Mouse (Mus musculus) CH12F3 (cell line): Measurements from ENCODE around the gene Sycp2.
"Not testable (repeated sequence)": the region's sequence is repeated elsewhere in the genome, so short reads cannot be mapped to it uniquely, and the experiment has no call there.

Source experiments
- in situ Hi-C: fragments of 300-500 bp; cut with MboI; formaldehyde crosslinking; loops from 2 replicates; pipeline ENCODE4 v1.14.3; 2020; ENCODE audit warnings: low sequenced_read_pairs

Gene Sycp2

GRCm38 (mm10) chr2:178414261-178415149, 7.0 kb upstream of the Sycp2 start, which contains the start of the genes Ppp1r3d and Fam217b:
TSS of gene Ppp1r3d (minus strand) at chr2:178414472.
TSS of gene Fam217b (plus strand) at chr2:178414524.
- in situ Hi-C loops = no loop called here

GRCm38 (mm10) chr2:178413481-178414260, 6.2 kb upstream of the Sycp2 start:
- in situ Hi-C loops = no loop called here

GRCm38 (mm10) chr2:178413081-178413480, 5.6 kb upstream of the Sycp2 start:
- in situ Hi-C loops = no loop called here

- in situ Hi-C loops = no loop called here
Observed at GRCm38 (mm10) chr2:178412598-178412997, 5.1 kb upstream of the Sycp2 start.

GRCm38 (mm10) chr2:178410286-178410685, 2.8 kb upstream of the Sycp2 start:
- in situ Hi-C loops = no loop called here

GRCm38 (mm10) chr2:178409024-178409423, 1.5 kb upstream of the Sycp2 start:
- in situ Hi-C loops = no loop called here

GRCm38 (mm10) chr2:178342597-178342996, 64.9 kb downstream of the Sycp2 start:
- in situ Hi-C loops = no loop called here

GRCm38 (mm10) chr2:178342105-178342504, 65.4 kb downstream of the Sycp2 start:
- in situ Hi-C loops = not testable (repeated sequence)

- in situ Hi-C loops = no loop called here
Observed at GRCm38 (mm10) chr2:178339044-178339443, 68.4 kb downstream of the Sycp2 start.

- in situ Hi-C loops = no loop called here
Observed at GRCm38 (mm10) chr2:178337878-178338277, 69.6 kb downstream of the Sycp2 start.

- in situ Hi-C loops = no loop called here
Observed at GRCm38 (mm10) chr2:178329986-178330385, 77.5 kb downstream of the Sycp2 start.

GRCm38 (mm10) chr2:178329551-178329950, 77.9 kb downstream of the Sycp2 start:
- in situ Hi-C loops = no loop called here

- in situ Hi-C loops = no loop called here
Observed at GRCm38 (mm10) chr2:178327466-178328040, 79.9 kb downstream of the Sycp2 start.

- in situ Hi-C loops = no loop called here
Observed at GRCm38 (mm10) chr2:178326750-178327465, 80.6 kb downstream of the Sycp2 start.

- in situ Hi-C loops = no loop called here
Observed at GRCm38 (mm10) chr2:178326067-178326466, 81.4 kb downstream of the Sycp2 start.

- in situ Hi-C loops = no loop called here
Observed at GRCm38 (mm10) chr2:178324818-178325217, 82.7 kb downstream of the Sycp2 start.

GRCm38 (mm10) chr2:178324410-178324809, 83.1 kb downstream of the Sycp2 start:
- in situ Hi-C loops = no loop called here

- in situ Hi-C loops = no loop called here
Observed at GRCm38 (mm10) chr2:178321271-178321670, 86.2 kb downstream of the Sycp2 start.

- in situ Hi-C loops = no loop called here
Observed at GRCm38 (mm10) chr2:178319766-178320165, 87.7 kb downstream of the Sycp2 start.

GRCm38 (mm10) chr2:178316281-178316680, 91.2 kb downstream of the Sycp2 start:
- in situ Hi-C loops = no loop called here

- in situ Hi-C loops = no loop called here
Observed at GRCm38 (mm10) chr2:178313539-178313938, 93.9 kb downstream of the Sycp2 start.
